Mouse (Mus musculus): ENCODE data around the gene Prss41.
"Not testable (repeated sequence)": the region's sequence is repeated elsewhere in the genome, so short reads cannot be mapped to it uniquely, and the experiment has no call there.

Prss41 gene

GRCm38 (mm10) chr17:23843812-23844273, at the start of gene Prss41, which contains the start of gene Prss32:
TSS of gene Prss41 (minus strand) at chr17:23844172.
TSS of gene Prss32 (plus strand) at chr17:23843855.
- DNase-seq = peak; percentile 65 to 79

- not testable (repeated sequence) for DNase-seq
These were observed 36.6 kb upstream of the Prss41 start, which contains the start of the genes Dcpp1 and Dcpp2 for GRCm38 (mm10) chr17:23880576-23880975. TSS of gene Dcpp1 (plus strand) at chr17:23880876. TSS of gene Dcpp2 (plus strand) at chr17:23880880.

- no peak for DNase-seq
These were observed 33.2 kb upstream of the Prss41 start for GRCm38 (mm10) chr17:23877166-23877565.

GRCm38 (mm10) chr17:23876741-23877140, 32.8 kb upstream of the Prss41 start:
- DNase-seq = no peak

GRCm38 (mm10) chr17:23873884-23874856, 30.2 kb upstream of the Prss41 start:
- peak; percentile 56 to 75 for DNase-seq

- no peak for DNase-seq
These were observed 24.5 kb upstream of the Prss41 start for GRCm38 (mm10) chr17:23868513-23868912.

- DNase-seq = no peak
These were observed 23.8 kb upstream of the Prss41 start, which contains the start of gene Prss21 for GRCm38 (mm10) chr17:23867756-23868155. TSS of gene Prss21 (plus strand) at chr17:23868056.

GRCm38 (mm10) chr17:23862926-23863325, 19.0 kb upstream of the Prss41 start:
- peak in 1 of 2 experiments; percentile 26 for DNase-seq

- DNase-seq = no peak
These were observed 13.9 kb upstream of the Prss41 start for GRCm38 (mm10) chr17:23857913-23858312.

- DNase-seq = no peak
These were observed 13.2 kb upstream of the Prss41 start for GRCm38 (mm10) chr17:23857193-23857592.

- DNase-seq = no peak
These were observed 10.3 kb upstream of the Prss41 start for GRCm38 (mm10) chr17:23854229-23854765.

GRCm38 (mm10) chr17:23853292-23853691, 9.3 kb upstream of the Prss41 start:
- DNase-seq = peak; percentile 24 to 66

GRCm38 (mm10) chr17:23850853-23851749, 7.1 kb upstream of the Prss41 start:
- DNase-seq = peak; percentile 66 to 78

GRCm38 (mm10) chr17:23850028-23850427, 6.1 kb upstream of the Prss41 start:
- DNase-seq = no peak

- no peak for DNase-seq
These were observed 696 bp downstream of the Prss41 start for GRCm38 (mm10) chr17:23843141-23843811.

- peak; percentile 55 to 81 for DNase-seq
These were observed 2.8 kb downstream of the Prss41 start for GRCm38 (mm10) chr17:23841145-23841544.

- DNase-seq = no peak
These were observed 7.9 kb downstream of the Prss41 start, which contains the start of gene Prss33 for GRCm38 (mm10) chr17:23836006-23836575. TSS of gene Prss33 (minus strand) at chr17:23836056.

GRCm38 (mm10) chr17:23831201-23831600, 12.8 kb downstream of the Prss41 start:
- no peak for DNase-seq

- peak; percentile 89 to 92 for DNase-seq
These were observed 14.8 kb downstream of the Prss41 start, which contains the start of gene Elob for GRCm38 (mm10) chr17:23829064-23829619. TSS of gene Elob (minus strand) at chr17:23829136.

- DNase-seq = peak in 1 of 2 experiments; percentile 71
These were observed 15.5 kb downstream of the Prss41 start for GRCm38 (mm10) chr17:23828271-23829001.

Measured in cerebellum, postnatal 25 days (tissue).